Mouse (Mus musculus): ENCODE measurements around the gene Trim25. TPM values are rescaled to one million over a fixed set of nuclear protein-coding genes. Genes with fewer than 3 reads are reported as not detected.
"Not testable (repeated sequence)": the region's sequence is repeated elsewhere in the genome, so short reads cannot be mapped to it uniquely, and the experiment has no call there.

Gene Trim25
- polyA plus RNA-seq, 1 experiment from 2014 or later = 12.9 TPM

GRCm38 (mm10) chr11:88993625-88994024, 5.6 kb upstream of the Trim25 start:
- ChIA-PET POLR2A (interaction anchor here (0.6 kb wide), 1 partner anchor 16 kb away, joined by 4 read pairs; no protein-coding TSS in a partner anchor), CTCF (interaction anchor here (1.0 to 8.0 kb wide), 17 partner anchors 10 to 77 kb away, joined by 3 to 58 read pairs (median 5); no protein-coding TSS in a partner anchor)
- DNase-seq (ENCODE audit: low read depth, low spot score) (no peak), ATAC-seq (peak; percentile 79)
- in situ Hi-C loops (cut with MboI; ENCODE audit: low pct_unique_long_range_greater_than_20kb) = no loop called here
- TF ChIP-seq CTCF (IDR thresholded peaks at IDR 0.05) = peak; percentile 85
- no peaks in the 10 kb centered on the region for H3K27me3 ChIP-seq

- no peaks in the 10 kb centered on the region for H3K27me3 ChIP-seq
- in situ Hi-C loops (cut with MboI; ENCODE audit: low pct_unique_long_range_greater_than_20kb) = no loop called here
- ATAC-seq (no peak), DNase-seq (ENCODE audit: low read depth, low spot score) (no peak)
- no peak for TF ChIP-seq CTCF (IDR thresholded peaks at IDR 0.05)
- CTCF ChIA-PET = interaction anchor here (1.5 to 8.0 kb wide), 5 partner anchors 9 to 46 kb away, joined by 3 to 58 read pairs (median 6); no protein-coding TSS in a partner anchor
- POLR2A ChIA-PET = no interaction called here
Measured at GRCm38 (mm10) chr11:88994492-88994891, 4.7 kb upstream of the Trim25 start.

DNA sequence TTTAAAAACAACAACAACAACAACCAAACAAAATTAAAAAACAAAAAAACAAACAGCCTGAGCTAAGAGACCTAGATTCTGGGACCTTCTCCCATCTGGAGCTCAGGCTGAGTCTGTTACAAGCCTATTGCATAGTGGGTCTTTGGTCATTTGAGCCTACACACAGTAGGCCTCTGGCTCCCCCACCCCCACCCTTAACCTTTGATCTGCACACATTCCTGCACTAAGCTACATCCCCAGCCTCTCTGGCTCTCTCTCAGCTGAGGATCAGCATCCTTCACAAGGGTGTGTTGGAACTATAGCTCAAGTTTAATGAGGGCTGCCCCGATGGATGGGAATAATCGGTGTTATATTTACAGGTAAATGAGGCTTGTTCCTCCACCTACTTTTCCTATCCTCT, 3.6 kb upstream of the Trim25 start:
- no peak for DNase-seq (ENCODE audit: low read depth, low spot score)
- in situ Hi-C loops (cut with MboI; ENCODE audit: low pct_unique_long_range_greater_than_20kb) = no loop called here
- ChIA-PET CTCF (interaction anchor here (1.2 to 8.0 kb wide), 3 partner anchors 22 to 45 kb away, joined by 3 to 58 read pairs (median 3); no protein-coding TSS in a partner anchor), POLR2A (interaction anchor here (0.6 kb wide), 1 partner anchor 159 kb away, joined by 3 read pairs; no protein-coding TSS in a partner anchor)
- no peak for TF ChIP-seq CTCF (IDR thresholded peaks at IDR 0.05)
- H3K27me3 ChIP-seq = no peaks in the 10 kb centered on the region
- no peak for ATAC-seq

GRCm38 (mm10) chr11:88996427-88996826, 2.7 kb upstream of the Trim25 start:
- TF ChIP-seq CTCF (IDR thresholded peaks at IDR 0.05) = no peak
- in situ Hi-C loops (cut with MboI; ENCODE audit: low pct_unique_long_range_greater_than_20kb) = no loop called here
- no peak for ATAC-seq
- DNase-seq (ENCODE audit: low read depth, low spot score) = no peak
- CTCF ChIA-PET = interaction anchor here (1.1 to 8.0 kb wide), 5 partner anchors 9 to 44 kb away, joined by 3 to 58 read pairs (median 5); no protein-coding TSS in a partner anchor
- POLR2A ChIA-PET = interaction anchor here (1.2 kb wide), 1 partner anchor 40 kb away, joined by 3 read pairs; no protein-coding TSS in a partner anchor
- no peaks in the 10 kb centered on the region for H3K27me3 ChIP-seq

DNA sequence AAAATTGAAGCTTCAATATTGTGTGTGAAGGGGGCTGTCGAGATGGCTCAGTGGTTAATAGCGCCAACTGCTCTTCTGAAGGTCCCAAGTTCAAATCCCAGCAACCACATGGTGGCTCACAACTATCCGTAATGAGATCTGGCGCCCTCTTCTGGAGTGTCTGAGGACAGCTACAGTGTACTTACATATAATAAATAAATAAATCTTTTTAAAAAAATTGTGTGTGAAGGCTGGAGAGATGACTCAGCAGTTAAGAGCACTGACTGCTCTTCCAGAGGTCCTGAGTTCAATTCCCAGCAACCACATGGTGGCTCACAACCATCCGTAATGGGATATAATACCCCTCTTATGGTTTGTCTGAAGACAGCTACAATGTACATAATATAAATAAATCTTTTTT, 1.8 kb upstream of the Trim25 start:
- H3K27me3 ChIP-seq; in situ Hi-C loops (cut with MboI; ENCODE audit: low pct_unique_long_range_greater_than_20kb): not testable (repeated sequence)
- POLR2A ChIA-PET = interaction anchor here (1.2 to 1.5 kb wide), 2 partner anchors 39 to 45 kb away, joined by 3 read pairs; no protein-coding TSS in a partner anchor

DNA sequence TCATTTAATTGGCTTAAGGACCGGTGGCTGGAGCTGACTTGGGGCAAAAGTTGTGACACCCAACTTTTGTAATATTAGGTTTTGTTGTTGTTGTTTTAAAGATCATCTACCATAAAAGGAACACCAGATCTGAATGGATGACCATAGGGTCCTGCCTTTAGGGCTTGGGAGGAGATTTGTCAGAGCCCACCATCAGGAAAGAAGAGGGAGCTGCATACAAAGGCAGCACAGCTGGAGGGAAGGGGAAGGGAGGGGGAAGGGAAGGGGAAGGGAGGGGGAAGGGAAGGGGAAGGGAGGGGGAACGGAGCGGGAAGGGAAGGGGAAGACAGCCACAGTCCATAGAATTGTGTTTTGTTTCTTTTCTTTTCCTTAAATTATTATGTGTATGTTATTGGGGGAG, 770 bp upstream of the Trim25 start:
- H3K27me3 ChIP-seq = no peaks in the 10 kb centered on the region
- in situ Hi-C loops (cut with MboI; ENCODE audit: low pct_unique_long_range_greater_than_20kb) = no loop called here
- ChIA-PET CTCF (interaction anchor here (1.1 to 8.0 kb wide), 4 partner anchors 11 to 42 kb away, joined by 3 to 58 read pairs (median 4); no protein-coding TSS in a partner anchor), POLR2A (no interaction called here)
- DNase-seq (ENCODE audit: low read depth, low spot score) = no peak
- ATAC-seq = no peak
- no peak for TF ChIP-seq CTCF (IDR thresholded peaks at IDR 0.05)

More for the DNA sequence above, 1.8 kb upstream of the Trim25 start:
- not testable (repeated sequence) for DNase-seq (ENCODE audit: low read depth, low spot score); ATAC-seq
- CTCF ChIA-PET = interaction anchor here (1.1 to 8.0 kb wide), 4 partner anchors 10 to 43 kb away, joined by 3 to 58 read pairs (median 5); no protein-coding TSS in a partner anchor

- POLR2A ChIA-PET = no interaction called here
- no peak for TF ChIP-seq CTCF (IDR thresholded peaks at IDR 0.05)
- CTCF ChIA-PET = interaction anchor here (0.9 to 1.4 kb wide), 4 partner anchors 9 to 42 kb away, joined by 3 to 4 read pairs (median 3); no protein-coding TSS in a partner anchor
- H3K27me3 ChIP-seq = no peaks in the 10 kb centered on the region
- in situ Hi-C loops (cut with MboI; ENCODE audit: low pct_unique_long_range_greater_than_20kb) = no loop called here
- DNase-seq (ENCODE audit: low read depth, low spot score) = no peak
- no peak for ATAC-seq
Measured at GRCm38 (mm10) chr11:88999723-89000526, 749 bp downstream of the Trim25 start.

DNA sequence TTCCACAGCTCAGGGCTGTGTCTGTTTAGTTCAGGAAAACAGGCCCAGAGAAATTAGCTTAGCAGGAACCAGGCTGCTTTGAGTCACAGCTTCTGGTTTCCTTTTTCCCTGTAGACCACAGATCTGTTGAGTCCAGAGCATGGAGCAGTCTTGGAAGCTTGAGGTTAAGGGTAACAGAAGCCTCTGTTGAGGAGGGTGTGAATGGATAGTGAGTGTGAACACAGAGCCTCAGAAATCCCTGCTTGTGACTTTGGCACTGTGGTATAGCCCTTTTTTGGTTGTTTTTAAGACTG, 1.3 kb downstream of the Trim25 start:
- no peak for DNase-seq (ENCODE audit: low read depth, low spot score)
- H3K27me3 ChIP-seq = no peaks in the 10 kb centered on the region
- ChIA-PET POLR2A (no interaction called here), CTCF (interaction anchor here (0.9 to 1.1 kb wide), 3 partner anchors 9 to 42 kb away, joined by 3 read pairs; no protein-coding TSS in a partner anchor)
- TF ChIP-seq CTCF (IDR thresholded peaks at IDR 0.05) = no peak
- ATAC-seq = no peak
- in situ Hi-C loops (cut with MboI; ENCODE audit: low pct_unique_long_range_greater_than_20kb) = no loop called here

DNA sequence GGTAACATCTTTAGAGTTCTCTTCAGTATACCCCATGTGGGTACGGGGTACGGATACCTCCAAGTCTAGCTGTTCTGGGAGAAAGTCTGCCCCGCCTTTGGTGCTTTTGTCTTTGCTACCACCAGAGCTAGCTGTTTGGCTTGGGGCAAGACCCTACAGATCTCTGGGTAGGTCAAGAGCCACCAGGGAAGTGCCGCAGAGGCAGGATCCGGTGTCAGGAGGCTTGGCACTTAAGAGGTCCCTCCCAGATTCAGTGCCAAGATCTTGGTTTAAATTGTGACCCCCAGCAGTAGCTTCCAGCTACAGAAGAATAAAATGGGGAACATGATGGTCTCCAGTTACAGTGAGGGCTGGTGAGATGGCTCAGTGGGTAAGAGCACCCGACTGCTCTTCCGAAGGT, 2.4 kb downstream of the Trim25 start:
- ChIA-PET CTCF (no interaction called here), POLR2A (interaction anchor here (0.8 kb wide), 1 partner anchor 28 kb away, joined by 3 read pairs; no protein-coding TSS in a partner anchor)
- DNase-seq (ENCODE audit: low read depth, low spot score) (no peak), ATAC-seq (no peak)
- H3K27me3 ChIP-seq = no peaks in the 10 kb centered on the region
- in situ Hi-C loops (cut with MboI; ENCODE audit: low pct_unique_long_range_greater_than_20kb) = no loop called here
- TF ChIP-seq CTCF (IDR thresholded peaks at IDR 0.05) = no peak

- no peak for DNase-seq (ENCODE audit: low read depth, low spot score)
- CTCF ChIA-PET = no interaction called here
- in situ Hi-C loops (cut with MboI; ENCODE audit: low pct_unique_long_range_greater_than_20kb) = no loop called here
- H3K27me3 ChIP-seq = no peaks in the 10 kb centered on the region
- POLR2A ChIA-PET = no interaction called here
- no peak for TF ChIP-seq CTCF (IDR thresholded peaks at IDR 0.05)
- ATAC-seq = no peak
Measured at GRCm38 (mm10) chr11:89002068-89002467, 2.9 kb downstream of the Trim25 start.

GRCm38 (mm10) chr11:89002621-89003020, 3.4 kb downstream of the Trim25 start:
- CTCF ChIA-PET = no interaction called here
- TF ChIP-seq CTCF (IDR thresholded peaks at IDR 0.05) = no peak
- in situ Hi-C loops (cut with MboI; ENCODE audit: low pct_unique_long_range_greater_than_20kb) = no loop called here
- no peaks in the 10 kb centered on the region for H3K27me3 ChIP-seq
- DNase-seq (ENCODE audit: low read depth, low spot score) (no peak), ATAC-seq (no peak)
- POLR2A ChIA-PET = no interaction called here

Data from Patski (cell line).